Mouse (Mus musculus) neural tube, embryonic 11.5 days (tissue): ENCODE measurements around the gene Sufu. TPM values are rescaled to one million over a fixed set of nuclear protein-coding genes. Genes with fewer than 3 reads are reported as not detected.

Experiments used
- ATAC-seq: fragments of 200-750 bp; cut with Nextera tagmentation; 2 replicates; pipeline ENCODE4 v1.8.0; 2017; ENCODE audit warnings: moderate number of reproducible peaks, mild to moderate bottlenecking, moderate TSS enrichment, moderate library complexity; ENCODE audit not compliant: insufficient read depth, low FRiP score, low TSS enrichment
- DNase-seq: peaks from one replicate; pipeline ENCODE4 v3.0.0-alpha.2; 2015; ENCODE audit warnings: low spot score
- H3K27ac ChIP-seq: fragments of 300-500 bp; sonication (generic); 2 replicates; pipeline ENCODE4 v1.5.1; 2014; ENCODE audit warnings: low read depth, mild to moderate bottlenecking, low read length
- H3K27me3 ChIP-seq: fragments of 300-500 bp; sonication (generic); 2 replicates; pipeline ENCODE4 v1.6.1; 2014; ENCODE audit warnings: mild to moderate bottlenecking, low read length, mixed read lengths; ENCODE audit not compliant: control insufficient read depth, insufficient read depth
- H3K36me3 ChIP-seq: fragments of 300-500 bp; sonication (generic); 2 replicates; pipeline ENCODE4 v1.6.1; 2014; ENCODE audit warnings: mild to moderate bottlenecking, low read length, moderate library complexity, mixed read lengths; ENCODE audit not compliant: control insufficient read depth, insufficient read depth
- H3K4me1 ChIP-seq: fragments of 300-500 bp; sonication (generic); 2 replicates; pipeline ENCODE4 v1.6.1; 2014; ENCODE audit warnings: low read length, mixed read lengths; ENCODE audit not compliant: control insufficient read depth, insufficient read depth
- H3K4me2 ChIP-seq: fragments of 300-500 bp; sonication (generic); 2 replicates; pipeline ENCODE4 v1.6.1; 2014; ENCODE audit warnings: low read depth, mild to moderate bottlenecking, moderate library complexity
- H3K4me3 ChIP-seq: fragments of 300-500 bp; sonication (generic); 2 replicates; pipeline ENCODE4 v1.5.1; 2014; ENCODE audit warnings: low read depth, low read length
- H3K9ac ChIP-seq: fragments of 300-500 bp; sonication (generic); 2 replicates; pipeline ENCODE4 v1.6.1; 2014; ENCODE audit warnings: mild to moderate bottlenecking, low read length
- H3K9me3 ChIP-seq: fragments of 300-500 bp; sonication (generic); 2 replicates; pipeline ENCODE4 v1.6.1; 2016; ENCODE audit warnings: low read length; ENCODE audit not compliant: control insufficient read depth
- WGBS: fragments of 180-500 bp; shearing (Covaris S2); extraction: QIAGEN DNeasy Blood & Tissue Kit; methylation state at CpG from one replicate; pipeline ENCODE4 v1.1.7; 2014; 5-methylcytosine and 5-hydroxymethylcytosine counted together
- polyA plus RNA-seq: library from polyadenylated mRNA; unstranded; fragments of >200 nt; fragmentation: Nextera tagmentation; extraction: Ambion mirVana; gene quantifications from 2 replicates; pipeline ENCODE4 v1.2.1, GENCODE M21; 2014

Sufu gene
- polyA plus RNA-seq, 1 experiment from 2014 or later: 44.1 TPM

GRCm38 (mm10) chr19:46504085-46504552 is 107.4 kb downstream of the Sufu start:
- H3K27me3 ChIP-seq: no peaks in the 10 kb centered on the region
- peak overlapping the region; percentile 99 for H3K4me2 ChIP-seq
- H3K36me3 ChIP-seq: peaks cover 2% of the 10 kb centered on the region; the same call in 1 of the 2 replicates
- 2% methylated on average over 4 of the region's 4 CpGs for WGBS
- no peaks in the 10 kb centered on the region for H3K9me3 ChIP-seq
- peak overlapping the region; percentile 99 for H3K4me3 ChIP-seq
- H3K4me1 ChIP-seq: peaks cover 50% of the 10 kb centered on the region
- H3K9ac ChIP-seq: peak overlapping the region; percentile 98
- H3K27ac ChIP-seq: peak overlapping the region; percentile 100
- ATAC-seq: no peak
- no peak for DNase-seq

GRCm38 (mm10) chr19:46504822-46505417 is 108.2 kb downstream of the Sufu start:
- 71% methylated on average over 9 of the region's 9 CpGs for WGBS
- Histone ChIP-seq H3K9ac (peak overlapping the region; percentile 98), H3K27me3 (no peaks in the 10 kb centered on the region), H3K27ac (no peak overlapping the region), H3K4me1 (peaks cover 50% of the 10 kb centered on the region), H3K36me3 (peaks cover 2% of the 10 kb centered on the region; the same call in 1 of the 2 replicates), H3K4me2 (peak overlapping the region; percentile 99), H3K9me3 (no peaks in the 10 kb centered on the region), H3K4me3 (peak overlapping the region; percentile 99)
- no peak for ATAC-seq
- no peak for DNase-seq

- ATAC-seq (no peak), DNase-seq (no peak)
- Histone ChIP-seq H3K36me3 (peaks cover 5% of the 10 kb centered on the region; the same call in 1 of the 2 replicates), H3K4me2 (peak overlapping the region; percentile 99), H3K27me3 (no peaks in the 10 kb centered on the region), H3K9ac (no peak overlapping the region), H3K4me1 (peaks cover 50% of the 10 kb centered on the region), H3K9me3 (no peaks in the 10 kb centered on the region), H3K4me3 (peak overlapping the region; percentile 99), H3K27ac (no peak overlapping the region)
- WGBS: 79% methylated on average over 8 of the region's 8 CpGs
These were observed 109.1 kb downstream of the Sufu start for GRCm38 (mm10) chr19:46505646-46506371.

- Histone ChIP-seq H3K27ac (peak overlapping the region; percentile 85; the same call in 1 of the 2 replicates), H3K4me2 (peak overlapping the region; percentile 99), H3K36me3 (peaks cover 5% of the 10 kb centered on the region; the same call in 1 of the 2 replicates), H3K4me3 (peak overlapping the region; percentile 1; the same call in 1 of the 2 replicates), H3K4me1 (peaks cover 50% of the 10 kb centered on the region), H3K27me3 (no peaks in the 10 kb centered on the region), H3K9ac (peak overlapping the region; percentile 55; the same call in 1 of the 2 replicates), H3K9me3 (no peaks in the 10 kb centered on the region)
- WGBS: 63% methylated on average over 3 of the region's 3 CpGs
- DNase-seq (no peak), ATAC-seq (no peak)
These were observed 109.6 kb downstream of the Sufu start for GRCm38 (mm10) chr19:46506372-46506717.

GRCm38 (mm10) chr19:46507181-46507581 is 110.5 kb downstream of the Sufu start:
- H3K9me3 ChIP-seq: no peaks in the 10 kb centered on the region
- peaks cover 50% of the 10 kb centered on the region for H3K4me1 ChIP-seq
- H3K36me3 ChIP-seq: peaks cover 7% of the 10 kb centered on the region; the same call in 1 of the 2 replicates
- H3K9ac ChIP-seq: peak overlapping the region; percentile 55
- no peaks in the 10 kb centered on the region for H3K27me3 ChIP-seq
- DNase-seq: peak; percentile 69
- ATAC-seq: 0 out of 2 replicates have a peak, but pooled peaks have one; percentile 32
- H3K4me2 ChIP-seq: peak overlapping the region; percentile 99
- H3K27ac ChIP-seq: peak overlapping the region; percentile 85
- H3K4me3 ChIP-seq: peak overlapping the region; percentile 16; the same call in 1 of the 2 replicates
- WGBS: 37% methylated on average over 8 of the region's 8 CpGs

- Histone ChIP-seq H3K9ac (peak overlapping the region; percentile 55; the same call in 1 of the 2 replicates), H3K4me3 (no peak overlapping the region), H3K36me3 (peaks cover 10% of the 10 kb centered on the region; the same call in 1 of the 2 replicates), H3K27me3 (no peaks in the 10 kb centered on the region), H3K9me3 (no peaks in the 10 kb centered on the region), H3K4me1 (peaks cover 50% of the 10 kb centered on the region), H3K4me2 (no peak overlapping the region; the same call in 1 of the 2 replicates), H3K27ac (no peak overlapping the region)
- 72% methylated on average over 1 of the region's 1 CpGs for WGBS
- DNase-seq (no peak), ATAC-seq (no peak)
These were observed 111.1 kb downstream of the Sufu start for GRCm38 (mm10) chr19:46507806-46508205.

- Histone ChIP-seq H3K36me3 (peaks cover 16% of the 10 kb centered on the region), H3K4me1 (peaks cover 50% of the 10 kb centered on the region), H3K9ac (peak overlapping the region; percentile 27; the same call in 1 of the 2 replicates), H3K9me3 (no peaks in the 10 kb centered on the region), H3K27me3 (no peaks in the 10 kb centered on the region), H3K4me2 (no peak overlapping the region), H3K4me3 (no peak overlapping the region), H3K27ac (peak overlapping the region; percentile 36; the same call in 1 of the 2 replicates)
- 32% methylated on average over 3 of the region's 3 CpGs for WGBS
- ATAC-seq (no peak), DNase-seq (no peak)
These were observed 112.0 kb downstream of the Sufu start for GRCm38 (mm10) chr19:46508738-46509137.

- Histone ChIP-seq H3K4me1 (peaks cover 46% of the 10 kb centered on the region), H3K27me3 (no peaks in the 10 kb centered on the region), H3K4me3 (no peak overlapping the region), H3K9me3 (no peaks in the 10 kb centered on the region), H3K4me2 (no peak overlapping the region), H3K9ac (peak overlapping the region; percentile 27; the same call in 1 of the 2 replicates), H3K36me3 (peaks cover 19% of the 10 kb centered on the region), H3K27ac (no peak overlapping the region)
- DNase-seq (no peak), ATAC-seq (no peak)
- WGBS: 71% methylated on average over 3 of the region's 3 CpGs
These were observed 112.5 kb downstream of the Sufu start for GRCm38 (mm10) chr19:46509202-46509601.
